Mouse (Mus musculus) embryonic facial prominence, embryonic 12.5 days (tissue): ENCODE measurements around the gene Slc25a22. TPM values are rescaled to one million over a fixed set of nuclear protein-coding genes. Genes with fewer than 3 reads are reported as not detected.
A peak's percentile ranks its signal among the peaks of the same experiment; 100 is the strongest.

Source experiments
- ATAC-seq: fragments of 200-750 bp; cut with Nextera tagmentation; 2 replicates; pipeline ENCODE4 v1.8.0; 2017; ENCODE audit not compliant: insufficient number of reproducible peaks, insufficient read depth, low FRiP score, low TSS enrichment
- H3K27ac ChIP-seq: fragments of 300-500 bp; sonication (generic); 2 replicates; pipeline ENCODE4 v1.5.1; 2016; ENCODE audit warnings: mild to moderate bottlenecking
- H3K27me3 ChIP-seq: fragments of 300-500 bp; sonication (generic); 2 replicates; pipeline ENCODE4 v1.6.1; 2016; ENCODE audit warnings: mild to moderate bottlenecking, moderate library complexity
- H3K36me3 ChIP-seq: fragments of 300-500 bp; sonication (generic); 2 replicates; pipeline ENCODE4 v1.6.1; 2016; ENCODE audit warnings: mild to moderate bottlenecking
- H3K4me1 ChIP-seq: fragments of 300-500 bp; sonication (generic); 2 replicates; pipeline ENCODE4 v1.6.1; 2016
- H3K4me2 ChIP-seq: fragments of 300-500 bp; sonication (generic); replicated peaks from 2 replicates; pipeline ENCODE4 v1.6.1; 2016; ENCODE audit warnings: mild to moderate bottlenecking, moderate library complexity
- H3K4me3 ChIP-seq: fragments of 300-500 bp; sonication (generic); 2 replicates; pipeline ENCODE4 v1.5.1; 2016; ENCODE audit warnings: mild to moderate bottlenecking
- H3K9ac ChIP-seq: fragments of 300-500 bp; sonication (generic); 2 replicates; pipeline ENCODE4 v1.6.1; 2016; ENCODE audit warnings: mild to moderate bottlenecking, moderate library complexity
- H3K9me3 ChIP-seq: fragments of 300-500 bp; sonication (generic); 2 replicates; pipeline ENCODE4 v1.6.1; 2016; ENCODE audit warnings: mild to moderate bottlenecking, moderate library complexity
- WGBS: fragments of 180-500 bp; shearing (Covaris S2); methylation state at CpG from one replicate; pipeline ENCODE4 v1.1.7; 2016; 5-methylcytosine and 5-hydroxymethylcytosine counted together
- polyA plus RNA-seq: library from polyadenylated mRNA; unstranded; fragments of >200 nt; fragmentation: Nextera tagmentation; extraction: Ambion mirVana; gene quantifications from 2 replicates; pipeline ENCODE4 v1.2.1, GENCODE M21; 2016

Gene Slc25a22
- polyA plus RNA-seq, 1 experiment from 2014 or later: 39.2 TPM

DNA sequence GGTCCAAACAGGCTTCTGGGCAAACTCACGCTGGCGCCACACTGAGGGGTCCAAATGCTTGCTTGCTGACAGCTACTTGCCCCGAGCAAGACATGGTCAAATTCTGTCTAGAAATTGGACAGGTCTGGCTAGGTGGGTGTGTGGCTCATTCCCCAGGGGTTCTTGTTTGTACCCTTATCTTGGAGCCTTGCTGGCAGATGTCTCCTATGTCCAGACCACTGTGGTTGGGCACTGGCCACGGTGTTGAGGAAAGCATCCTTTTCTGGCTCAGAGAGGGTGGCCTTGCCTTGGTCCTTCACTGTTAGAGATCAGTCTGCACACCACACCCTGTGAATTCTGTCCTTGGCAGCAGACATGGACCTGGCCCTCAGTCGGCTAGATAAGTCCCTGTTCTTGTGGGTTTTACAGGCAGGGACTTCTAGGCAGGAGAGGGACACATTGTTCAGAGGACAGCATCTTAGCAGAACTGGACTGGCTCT, 40.6 kb upstream of the Slc25a22 start:
- no peak for ATAC-seq
- Histone ChIP-seq H3K4me2 (peak overlapping the region; percentile 19), H3K36me3 (no peaks in the 10 kb centered on the region), H3K27me3 (peaks cover 21% of the 10 kb centered on the region), H3K9ac (no peak overlapping the region), H3K27ac (0 out of 2 replicates have a peak overlapping the region, but pooled peaks have one; percentile 85), H3K4me1 (peaks cover 69% of the 10 kb centered on the region), H3K4me3 (no peak overlapping the region), H3K9me3 (no peaks in the 10 kb centered on the region)
- 75% methylated on average over 5 of the region's 5 CpGs for WGBS

DNA sequence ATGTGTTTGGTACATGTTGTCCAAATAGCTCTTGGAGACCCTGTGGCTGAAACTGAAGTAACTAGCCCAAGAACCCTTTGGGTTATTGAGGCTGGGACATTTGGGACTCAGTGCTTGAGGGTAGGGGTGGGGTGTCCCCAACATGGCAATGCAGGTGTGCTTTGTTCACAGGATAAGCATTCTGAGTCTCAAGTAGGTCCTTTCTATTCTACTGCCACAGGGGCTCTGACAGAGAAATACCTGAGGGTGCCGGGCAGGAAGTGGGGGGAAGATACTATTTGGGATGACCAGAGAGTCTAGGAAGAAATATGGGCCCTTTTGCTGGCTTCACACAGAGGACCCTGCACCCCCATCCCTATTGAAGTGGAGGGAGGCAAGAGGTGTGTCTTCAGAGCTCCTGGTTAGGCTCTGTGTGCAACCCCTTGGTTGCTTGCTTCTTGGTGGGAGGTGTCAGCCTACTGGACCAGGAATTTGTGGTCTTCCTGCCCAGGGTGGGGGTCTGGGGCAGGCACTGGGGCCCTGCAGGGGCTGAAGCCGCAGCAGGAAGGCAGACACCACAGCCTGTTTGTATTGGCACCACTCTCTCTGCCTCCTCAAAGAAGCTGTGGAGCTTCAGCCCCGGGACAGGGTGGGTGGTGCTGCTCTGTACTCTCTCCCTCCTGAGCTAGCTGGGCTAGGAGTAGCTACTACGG, 40.0 kb upstream of the Slc25a22 start:
- no peaks in the 10 kb centered on the region for H3K9me3 ChIP-seq
- no peak overlapping the region for H3K9ac ChIP-seq
- H3K4me1 ChIP-seq: peaks cover 64% of the 10 kb centered on the region
- peak overlapping the region; percentile 19 for H3K4me2 ChIP-seq
- H3K4me3 ChIP-seq: no peak overlapping the region
- H3K27ac ChIP-seq: peak overlapping the region; percentile 85
- 58% methylated on average over 4 of the region's 4 CpGs for WGBS
- H3K27me3 ChIP-seq: peaks cover 15% of the 10 kb centered on the region
- ATAC-seq: no peak
- H3K36me3 ChIP-seq: peaks cover 2% of the 10 kb centered on the region

DNA sequence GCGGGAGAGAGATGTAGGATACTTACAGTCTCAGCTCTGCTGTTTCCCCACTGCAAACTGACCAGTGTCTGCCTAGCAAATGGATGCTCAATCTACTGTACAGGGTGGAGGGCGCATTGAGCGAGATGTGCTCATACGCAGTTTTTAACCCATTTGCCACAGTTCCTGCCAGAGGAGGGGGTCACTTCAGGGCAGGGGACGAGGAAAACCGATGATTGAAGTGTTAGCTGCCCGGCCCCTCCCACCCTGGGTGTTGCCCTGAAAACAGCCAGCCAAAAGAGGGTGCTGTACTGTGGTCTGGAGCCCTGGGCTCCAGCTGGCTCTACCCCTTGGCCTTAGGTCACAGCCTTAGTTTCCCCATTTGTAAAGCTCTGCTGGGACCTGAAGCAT, 39.3 kb upstream of the Slc25a22 start:
- Histone ChIP-seq H3K9me3 (no peaks in the 10 kb centered on the region), H3K4me2 (peak overlapping the region; percentile 81), H3K27me3 (peaks cover 7% of the 10 kb centered on the region), H3K4me1 (peaks cover 57% of the 10 kb centered on the region), H3K4me3 (peak overlapping the region; percentile 80), H3K27ac (peak overlapping the region; percentile 85), H3K36me3 (peaks cover 10% of the 10 kb centered on the region), H3K9ac (peak overlapping the region; percentile 73)
- 14% methylated on average over 7 of the region's 7 CpGs for WGBS
- ATAC-seq: no peak

- Histone ChIP-seq H3K27ac (peak overlapping the region; percentile 85), H3K4me1 (peaks cover 51% of the 10 kb centered on the region), H3K9ac (peak overlapping the region; percentile 73), H3K4me3 (peak overlapping the region; percentile 80), H3K9me3 (no peaks in the 10 kb centered on the region), H3K36me3 (peaks cover 14% of the 10 kb centered on the region), H3K4me2 (peak overlapping the region; percentile 81), H3K27me3 (peaks cover 5% of the 10 kb centered on the region; the same call in 1 of the 2 replicates)
- WGBS: 2% methylated on average over 17 of the region's 17 CpGs
- ATAC-seq: peak; percentile 36
Measured at GRCm38 (mm10) chr7:141476226-141476980, 38.7 kb upstream of the Slc25a22 start.

DNA sequence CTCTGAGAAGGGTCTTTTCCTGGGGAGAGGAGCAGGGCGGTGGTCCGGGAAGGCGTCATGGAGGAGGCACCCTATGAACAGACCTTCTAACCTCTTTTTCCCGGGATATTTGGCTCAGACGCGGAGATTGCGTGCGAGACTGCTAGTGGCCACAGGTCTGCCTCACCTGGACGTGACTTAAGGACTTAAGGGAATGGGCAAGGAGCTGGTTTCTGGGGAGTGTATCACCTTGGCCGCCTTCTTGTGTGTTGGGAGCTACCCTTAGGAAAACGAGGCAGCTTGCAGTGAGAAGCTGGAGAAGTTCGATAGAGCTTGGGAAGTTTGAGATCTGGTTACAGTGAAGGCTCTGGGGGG, 38.1 kb upstream of the Slc25a22 start:
- ATAC-seq: peak; percentile 3; the same call in 1 of the 2 replicates
- peaks cover 20% of the 10 kb centered on the region for H3K36me3 ChIP-seq
- peaks cover 45% of the 10 kb centered on the region for H3K4me1 ChIP-seq
- peak overlapping the region; percentile 85 for H3K27ac ChIP-seq
- peak overlapping the region; percentile 81 for H3K4me2 ChIP-seq
- no peaks in the 10 kb centered on the region for H3K9me3 ChIP-seq
- H3K4me3 ChIP-seq: peak overlapping the region; percentile 80
- H3K27me3 ChIP-seq: no peaks in the 10 kb centered on the region
- under 1% methylated on average over 12 of the region's 12 CpGs for WGBS
- H3K9ac ChIP-seq: peak overlapping the region; percentile 73

- H3K4me3 ChIP-seq: peak within 1 kb of the TSS; percentile 80
- H3K9me3 ChIP-seq: no peaks in the 10 kb centered on the region
- H3K36me3 ChIP-seq: peaks cover 26% of the 10 kb centered on the region
- ATAC-seq: peak; percentile 50; the same call in 1 of the 2 replicates
- H3K4me2 ChIP-seq: peak within 1 kb of the TSS; percentile 81
- H3K9ac ChIP-seq: peak within 1 kb of the TSS; percentile 73
- peaks cover 43% of the 10 kb centered on the region for H3K4me1 ChIP-seq
- H3K27me3 ChIP-seq: no peaks in the 10 kb centered on the region
- WGBS: under 1% methylated on average over 87 of the region's 87 CpGs
- peak within 1 kb of the TSS; percentile 85 for H3K27ac ChIP-seq
Measured at GRCm38 (mm10) chr7:141475011-141475804, 37.5 kb upstream of the Slc25a22 start, which contains the start of the genes Polr2l and Tspan4. Polr2l (minus strand) TSS chr7:141475132. Tspan4 (plus strand) TSS chr7:141475240.

- Histone ChIP-seq H3K9ac (peak overlapping the region; percentile 73), H3K27ac (no peak overlapping the region), H3K9me3 (no peaks in the 10 kb centered on the region), H3K4me1 (peaks cover 53% of the 10 kb centered on the region), H3K4me3 (peak overlapping the region; percentile 80), H3K36me3 (peaks cover 36% of the 10 kb centered on the region), H3K4me2 (peak overlapping the region; percentile 81), H3K27me3 (no peaks in the 10 kb centered on the region)
- WGBS: 10% methylated on average over 5 of the region's 5 CpGs
- ATAC-seq: no peak
Measured at GRCm38 (mm10) chr7:141474160-141474559, 36.5 kb upstream of the Slc25a22 start.

DNA sequence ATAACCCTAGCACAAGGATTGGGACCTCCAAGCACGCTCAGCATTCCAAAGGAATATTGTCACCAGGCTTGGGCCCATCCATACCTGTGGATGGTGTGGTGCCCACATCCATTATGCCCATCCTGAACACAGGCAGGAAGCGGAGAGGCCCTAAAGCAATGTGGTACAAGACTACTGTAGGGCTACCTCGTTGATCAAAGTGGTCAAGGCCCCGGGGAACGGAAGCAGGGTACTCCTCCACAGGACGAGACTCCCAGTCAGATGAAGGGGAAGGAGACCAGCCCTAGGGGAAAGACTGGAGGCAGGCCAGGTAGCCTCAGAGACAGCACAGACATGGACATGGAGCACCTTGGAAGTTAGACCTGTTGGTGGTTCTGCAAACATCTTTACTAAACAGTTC, 35.1 kb upstream of the Slc25a22 start:
- Histone ChIP-seq H3K9ac (no peak overlapping the region), H3K4me2 (no peak overlapping the region), H3K27me3 (no peaks in the 10 kb centered on the region), H3K27ac (no peak overlapping the region), H3K9me3 (no peaks in the 10 kb centered on the region), H3K36me3 (peaks cover 36% of the 10 kb centered on the region), H3K4me1 (peaks cover 57% of the 10 kb centered on the region), H3K4me3 (no peak overlapping the region)
- 85% methylated on average over 6 of the region's 6 CpGs for WGBS
- ATAC-seq: no peak

DNA sequence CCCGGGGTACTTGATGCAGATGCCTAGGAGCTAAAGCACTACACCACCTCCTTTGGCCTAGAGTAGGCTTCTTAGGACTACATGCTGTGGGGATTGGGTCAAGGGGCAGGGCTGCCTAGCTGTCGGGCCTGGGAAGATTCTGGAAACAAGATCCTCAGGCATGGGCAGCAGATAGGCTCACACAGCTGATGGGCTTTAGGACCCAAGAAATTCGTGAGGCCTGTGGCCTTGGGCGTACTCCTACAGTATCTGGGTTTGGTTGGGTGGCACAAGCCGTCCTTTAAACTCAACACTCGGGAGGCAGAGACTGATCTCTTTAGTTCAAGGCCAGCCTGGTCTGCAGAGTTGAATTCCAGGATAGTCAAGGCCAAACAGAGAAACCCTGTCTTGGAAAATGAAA, 34.5 kb upstream of the Slc25a22 start:
- no peak overlapping the region for H3K4me3 ChIP-seq
- no peak overlapping the region for H3K27ac ChIP-seq
- WGBS: 83% methylated on average over 6 of the region's 6 CpGs
- no peak overlapping the region for H3K9ac ChIP-seq
- H3K4me2 ChIP-seq: no peak overlapping the region
- H3K36me3 ChIP-seq: peaks cover 36% of the 10 kb centered on the region
- ATAC-seq: no peak
- H3K27me3 ChIP-seq: no peaks in the 10 kb centered on the region
- no peaks in the 10 kb centered on the region for H3K9me3 ChIP-seq
- peaks cover 51% of the 10 kb centered on the region for H3K4me1 ChIP-seq

DNA sequence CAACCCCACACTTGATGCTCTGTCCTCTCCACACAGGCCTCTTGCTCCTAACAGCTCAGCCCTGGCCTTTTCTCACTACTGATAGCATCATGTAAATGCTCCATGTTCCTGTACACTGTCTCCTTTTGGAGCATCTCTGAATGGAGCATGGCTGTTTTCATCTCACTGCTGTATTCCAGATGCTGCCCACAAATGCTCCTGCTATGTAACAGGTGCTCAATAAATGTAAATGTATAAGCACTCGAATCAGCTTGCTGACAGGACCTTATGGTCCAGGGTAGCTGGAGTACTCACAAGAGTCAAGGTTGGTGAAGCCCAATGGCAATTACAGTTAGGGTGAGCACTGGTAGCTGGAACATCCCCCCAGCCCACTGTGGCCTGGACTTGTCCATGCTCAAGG, 33.5 kb upstream of the Slc25a22 start:
- H3K9me3 ChIP-seq: no peaks in the 10 kb centered on the region
- H3K4me1 ChIP-seq: peaks cover 42% of the 10 kb centered on the region
- no peak overlapping the region for H3K9ac ChIP-seq
- H3K36me3 ChIP-seq: peaks cover 36% of the 10 kb centered on the region
- no peak for ATAC-seq
- no peak overlapping the region for H3K27ac ChIP-seq
- no peak overlapping the region for H3K4me3 ChIP-seq
- no peaks in the 10 kb centered on the region; the same call in 1 of the 2 replicates for H3K27me3 ChIP-seq
- 92% methylated on average over 1 of the region's 1 CpGs for WGBS
- no peak overlapping the region for H3K4me2 ChIP-seq

- Histone ChIP-seq H3K27me3 (peaks cover 6% of the 10 kb centered on the region), H3K9ac (no peak overlapping the region), H3K27ac (no peak overlapping the region), H3K4me2 (no peak overlapping the region), H3K9me3 (no peaks in the 10 kb centered on the region), H3K36me3 (peaks cover 36% of the 10 kb centered on the region), H3K4me3 (no peak overlapping the region), H3K4me1 (peaks cover 37% of the 10 kb centered on the region)
- 98% methylated on average over 10 of the region's 10 CpGs for WGBS
- ATAC-seq: no peak
Measured at GRCm38 (mm10) chr7:141470637-141470944, 32.9 kb upstream of the Slc25a22 start.
